Mouse (Mus musculus) cerebral cortex, adult 2 months (tissue): Measurements from ENCODE around the gene Adam33.

Experiments
- WGBS: fragments of 180-500 bp; shearing (Covaris S2); methylation state at CpG from one replicate; pipeline ENCODE4 v1.1.7; 2018; 5-methylcytosine and 5-hydroxymethylcytosine counted together

The Adam33 gene

GRCm38 (mm10) chr2:131063404-131063864 is at the start of gene Adam33:
Gene Adam33, minus strand, starts transcription at chr2:131063814.
- 7% methylated on average over 24 of the region's 27 CpGs for WGBS

- WGBS: 94% methylated on average over 5 of the region's 5 CpGs
These were observed 42.4 kb upstream of the Adam33 start for GRCm38 (mm10) chr2:131105989-131106388.

GRCm38 (mm10) chr2:131105061-131105460 is 41.4 kb upstream of the Adam33 start:
- 76% methylated on average over 4 of the region's 4 CpGs for WGBS

- WGBS: 63% methylated on average over 4 of the region's 4 CpGs
These were observed 40.4 kb upstream of the Adam33 start for GRCm38 (mm10) chr2:131104021-131104420.

GRCm38 (mm10) chr2:131101530-131101929 is 37.9 kb upstream of the Adam33 start:
- WGBS: 60% methylated on average over 3 of the region's 3 CpGs

- whole genome bisulfite sequencing: 89% methylated on average over 4 of the region's 4 CpGs
These were observed 33.5 kb upstream of the Adam33 start for GRCm38 (mm10) chr2:131097087-131097486.

- WGBS: 32% methylated on average over 9 of the region's 9 CpGs
These were observed 32.6 kb upstream of the Adam33 start for GRCm38 (mm10) chr2:131096101-131096795.

- 7% methylated on average over 1 of the region's 1 CpGs for WGBS
These were observed 31.2 kb upstream of the Adam33 start for GRCm38 (mm10) chr2:131094823-131095222.

GRCm38 (mm10) chr2:131093577-131093976 is 30.0 kb upstream of the Adam33 start:
- 88% methylated on average over 5 of the region's 5 CpGs for WGBS

- 83% methylated on average over 3 of the region's 3 CpGs for WGBS
These were observed 27.2 kb upstream of the Adam33 start for GRCm38 (mm10) chr2:131090852-131091251.

GRCm38 (mm10) chr2:131089634-131090033 is 26.0 kb upstream of the Adam33 start:
- WGBS: 92% methylated on average over 1 of the region's 1 CpGs

GRCm38 (mm10) chr2:131088581-131088980 is 25.0 kb upstream of the Adam33 start:
- WGBS: 86% methylated on average over 4 of the region's 4 CpGs

GRCm38 (mm10) chr2:131086667-131087390 is 23.2 kb upstream of the Adam33 start, which contains the start of gene Siglec1:
Gene Siglec1, minus strand, starts transcription at chr2:131086765.
- 85% methylated on average over 11 of the region's 11 CpGs for WGBS

GRCm38 (mm10) chr2:131084206-131084605 is 20.6 kb upstream of the Adam33 start:
- WGBS: 91% methylated on average over 4 of the region's 4 CpGs

GRCm38 (mm10) chr2:131080507-131080906 is 16.9 kb upstream of the Adam33 start:
- 91% methylated on average over 5 of the region's 5 CpGs for WGBS

GRCm38 (mm10) chr2:131072536-131072935 is 8.9 kb upstream of the Adam33 start:
- 91% methylated on average over 10 of the region's 10 CpGs for WGBS

GRCm38 (mm10) chr2:131067481-131067880 is 3.9 kb upstream of the Adam33 start:
- 56% methylated on average over 6 of the region's 6 CpGs for WGBS

- 53% methylated on average over 9 of the region's 9 CpGs for WGBS
These were observed 2.7 kb upstream of the Adam33 start for GRCm38 (mm10) chr2:131066342-131066741.

GRCm38 (mm10) chr2:131061607-131062006 is 2.0 kb downstream of the Adam33 start:
- 67% methylated on average over 5 of the region's 5 CpGs for WGBS

- WGBS: 67% methylated on average over 6 of the region's 6 CpGs
These were observed 2.8 kb downstream of the Adam33 start for GRCm38 (mm10) chr2:131060784-131061183.

- 79% methylated on average over 9 of the region's 9 CpGs for WGBS
These were observed 3.7 kb downstream of the Adam33 start for GRCm38 (mm10) chr2:131059781-131060540.

GRCm38 (mm10) chr2:131059377-131059776 is 4.2 kb downstream of the Adam33 start:
- WGBS: 18% methylated on average over 1 of the region's 1 CpGs
